Mouse (Mus musculus): ENCODE measurements around the gene Ptges2.

DNA sequence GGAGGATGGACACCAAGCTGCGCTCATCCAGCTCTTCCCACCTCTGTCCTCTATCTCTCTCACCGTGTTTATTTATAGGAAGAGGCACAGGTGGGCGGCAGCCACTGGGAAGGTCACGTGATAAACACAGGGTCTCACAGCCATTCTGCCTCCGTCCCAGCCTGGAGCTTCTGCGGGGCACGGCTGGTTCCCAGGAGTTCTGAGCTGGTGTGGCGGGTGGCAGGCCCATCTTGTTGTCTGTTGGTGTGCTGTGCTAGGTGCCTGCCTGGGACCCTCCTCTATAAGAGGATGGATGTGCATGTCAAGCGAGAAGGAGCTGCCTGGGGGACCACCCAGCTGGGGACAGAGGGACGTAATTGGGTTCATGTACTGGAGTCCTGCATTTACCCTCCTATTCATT lies 37.3 kb upstream of the Ptges2 start:
- TF ChIP-seq MXI1 (IDR thresholded peaks at IDR 0.05; ENCODE audit: low read depth, low read length) (no peak), IRF4 (IDR thresholded peaks at IDR 0.05; ENCODE audit: low read depth, low read length) (no peak), POLR2A (IDR thresholded peaks at IDR 0.05; ENCODE audit: low read depth, low read length) (no peak), KAT2A (IDR thresholded peaks at IDR 0.05; ENCODE audit: insufficient replicate concordance, low read length) (no peak), ZC3H11A (IDR thresholded peaks at IDR 0.05; ENCODE audit: low read depth, low read length) (no peak), MAX (IDR thresholded peaks at IDR 0.05; ENCODE audit: low read length) (no peak), USF2 (conservative IDR thresholded peaks at IDR 0.05; ENCODE audit: low read depth, low read length) (no peak), CTCF (conservative IDR thresholded peaks at IDR 0.05 in 1 of 2, IDR thresholded peaks at IDR 0.05 in 1 of 2; ENCODE audit: low read depth in 2 of 2, low read length in 2 of 2) (no peak), EP300 (IDR thresholded peaks at IDR 0.05; ENCODE audit: low read length) (no peak), HCFC1 (IDR thresholded peaks at IDR 0.05; ENCODE audit: low read depth, low read length) (no peak), USF1 (IDR thresholded peaks at IDR 0.05; ENCODE audit: low read depth, low read length) (no peak), UBTF (IDR thresholded peaks at IDR 0.05; ENCODE audit: low read depth, low read length) (no peak)
